Mouse (Mus musculus) testis, adult 2 months (tissue): ENCODE data around the gene 2010109A12Rik. TPM values are rescaled to one million over a fixed set of nuclear protein-coding genes. Genes with fewer than 3 reads are reported as not detected.

Experiments used
- H3K27ac ChIP-seq: fragments of 200-500 bp; 2 replicates; pipeline ENCODE4 v1.5.1; 2012; ENCODE audit warnings: low read depth, low read length; ENCODE audit not compliant: control insufficient read depth, insufficient read depth
- H3K27me3 ChIP-seq: fragments of 200-500 bp; 2 replicates; pipeline ENCODE4 v1.6.1; 2012; ENCODE audit warnings: mild to moderate bottlenecking, low read length, moderate library complexity; ENCODE audit not compliant: control insufficient read depth, insufficient read depth
- H3K36me3 ChIP-seq: fragments of 200-500 bp; 2 replicates; pipeline ENCODE4 v1.6.1; 2012; ENCODE audit warnings: mild to moderate bottlenecking, low read length; ENCODE audit not compliant: control insufficient read depth, insufficient read depth
- H3K4me1 ChIP-seq: fragments of 200-500 bp; 2 replicates; pipeline ENCODE4 v1.6.1; 2012; ENCODE audit warnings: low read length; ENCODE audit not compliant: control insufficient read depth, insufficient read depth
- H3K4me3 ChIP-seq: fragments of 200-500 bp; 2 replicates; pipeline ENCODE4 v1.5.1; 2012; ENCODE audit warnings: low read depth, mild to moderate bottlenecking, low read length, moderate library complexity, mixed read lengths; ENCODE audit not compliant: control insufficient read depth
- CTCF ChIP-seq: fragments of 200-500 bp; IDR thresholded peaks from 2 replicates; pipeline ENCODE4 v1.5.1; 2012; ENCODE audit warnings: low read depth, mild to moderate bottlenecking, inconsistent platforms, low read length, moderate library complexity; ENCODE audit not compliant: control insufficient read depth, insufficient read depth, insufficient replicate concordance
- POLR2A ChIP-seq: fragments of 200-500 bp; IDR thresholded peaks from 2 replicates; pipeline ENCODE4 v1.6.1; 2012; ENCODE audit warnings: low read depth, mild to moderate bottlenecking, inconsistent platforms, low read length, moderate library complexity; ENCODE audit not compliant: control insufficient read depth
- polyA plus RNA-seq: library from polyadenylated mRNA; depleted of rRNA; stranded (reverse); fragments of >200 nt; gene quantifications from 2 replicates; pipeline ENCODE4 v1.2.3, GENCODE M21; 2012

The 2010109A12Rik gene
- polyA plus RNA-seq, 1 experiment: 8.5 TPM

- Histone ChIP-seq H3K4me3 (peak overlapping the region; percentile 96), H3K27me3 (no peaks in the 10 kb centered on the region), H3K36me3 (no peaks in the 10 kb centered on the region; the same call in 1 of the 2 replicates), H3K27ac (peak overlapping the region; percentile 74), H3K4me1 (no peaks in the 10 kb centered on the region)
- TF ChIP-seq POLR2A (peak; percentile 36; the same call in 1 of the 2 replicates), CTCF (no peak)
These were observed 778 bp upstream of the 2010109A12Rik start for GRCm38 (mm10) chr5:93205371-93206108.

GRCm38 (mm10) chr5:93207006-93207348, 659 bp downstream of the 2010109A12Rik start:
- Histone ChIP-seq H3K4me1 (no peaks in the 10 kb centered on the region), H3K4me3 (peak overlapping the region; percentile 96), H3K36me3 (no peaks in the 10 kb centered on the region), H3K27me3 (no peaks in the 10 kb centered on the region), H3K27ac (peak overlapping the region; percentile 97)
- no peak for TF ChIP-seq CTCF
- TF ChIP-seq POLR2A: no peak

DNA sequence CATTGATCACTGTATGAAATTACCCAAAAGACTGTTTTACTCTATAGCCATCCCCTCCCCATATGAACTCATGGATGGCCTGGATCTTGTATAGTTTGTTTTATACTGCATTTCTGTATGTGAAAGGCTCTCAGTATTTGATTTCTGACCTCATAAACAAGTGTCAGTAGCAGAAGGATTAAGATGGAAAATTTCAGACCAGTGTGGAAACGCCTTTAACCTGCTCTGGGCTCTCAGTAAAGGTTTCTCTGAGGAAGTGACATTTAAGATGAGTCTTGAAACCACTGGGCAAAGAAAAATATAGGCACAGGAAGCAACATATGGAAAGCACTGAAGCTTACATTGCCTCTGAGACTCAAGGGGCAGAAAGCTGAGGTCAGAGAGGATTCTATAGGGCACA, 1.2 kb downstream of the 2010109A12Rik start:
- no peaks in the 10 kb centered on the region for H3K27me3 ChIP-seq
- peak overlapping the region; percentile 8; the same call in 1 of the 2 replicates for H3K4me3 ChIP-seq
- no peaks in the 10 kb centered on the region for H3K4me1 ChIP-seq
- no peak for TF ChIP-seq POLR2A
- TF ChIP-seq CTCF: no peak
- no peaks in the 10 kb centered on the region for H3K36me3 ChIP-seq
- no peak overlapping the region for H3K27ac ChIP-seq

DNA sequence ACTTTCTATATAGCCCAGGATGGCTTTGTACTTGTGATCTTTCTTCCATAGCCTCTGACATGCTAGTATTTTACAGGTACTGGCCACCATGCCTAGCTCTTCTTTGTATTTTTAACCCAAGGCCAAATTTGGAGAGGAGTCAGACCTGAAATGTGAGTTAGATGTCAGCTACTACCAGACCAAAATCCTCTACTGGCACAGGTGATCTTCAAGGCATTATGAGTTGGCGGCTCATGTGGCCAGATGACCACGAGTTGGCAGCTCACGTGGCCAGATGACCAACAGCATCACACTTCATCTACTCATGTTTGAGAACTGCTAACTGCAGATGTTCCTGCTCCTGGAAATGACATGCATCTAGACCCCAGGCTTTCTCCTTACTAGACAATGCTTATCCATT, 12.1 kb downstream of the 2010109A12Rik start:
- Histone ChIP-seq H3K27ac (no peak overlapping the region), H3K4me3 (no peak overlapping the region), H3K4me1 (no peaks in the 10 kb centered on the region), H3K36me3 (no peaks in the 10 kb centered on the region), H3K27me3 (no peaks in the 10 kb centered on the region)
- no peak for TF ChIP-seq POLR2A
- no peak for TF ChIP-seq CTCF

- no peaks in the 10 kb centered on the region for H3K36me3 ChIP-seq
- TF ChIP-seq CTCF (no peak), POLR2A (no peak)
- no peak overlapping the region for H3K27ac ChIP-seq
- H3K27me3 ChIP-seq: no peaks in the 10 kb centered on the region
- no peak overlapping the region for H3K4me3 ChIP-seq
- no peaks in the 10 kb centered on the region for H3K4me1 ChIP-seq
These were observed 15.3 kb downstream of the 2010109A12Rik start for GRCm38 (mm10) chr5:93221661-93222060.

GRCm38 (mm10) chr5:93224549-93224948, 18.2 kb downstream of the 2010109A12Rik start:
- Histone ChIP-seq H3K27me3 (no peaks in the 10 kb centered on the region), H3K27ac (no peak overlapping the region), H3K4me1 (no peaks in the 10 kb centered on the region), H3K4me3 (no peak overlapping the region), H3K36me3 (no peaks in the 10 kb centered on the region)
- TF ChIP-seq CTCF (no peak), POLR2A (no peak)

DNA sequence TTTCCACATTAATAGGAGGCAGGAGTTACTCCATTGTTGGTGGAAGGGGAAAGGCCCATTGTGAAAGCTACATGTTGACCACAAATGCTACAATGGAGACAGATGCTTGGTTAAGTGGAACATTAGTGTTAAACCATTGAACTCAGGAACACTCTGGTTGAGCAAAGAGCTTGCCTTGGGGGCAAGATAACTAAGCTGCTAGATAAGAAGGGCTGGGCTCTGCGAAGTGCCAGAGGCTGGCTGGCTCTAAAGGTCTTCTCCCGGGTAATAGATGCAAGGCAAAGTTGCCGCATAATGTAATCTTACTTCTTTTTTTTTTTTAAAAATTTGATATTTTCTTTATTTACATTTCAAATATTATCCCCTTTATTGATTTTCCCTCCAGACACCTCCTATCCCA, 20.8 kb downstream of the 2010109A12Rik start:
- H3K4me3 ChIP-seq: no peak overlapping the region
- no peaks in the 10 kb centered on the region for H3K36me3 ChIP-seq
- no peaks in the 10 kb centered on the region for H3K4me1 ChIP-seq
- H3K27ac ChIP-seq: no peak overlapping the region
- TF ChIP-seq CTCF (no peak), POLR2A (no peak)
- H3K27me3 ChIP-seq: no peaks in the 10 kb centered on the region
